In genomic region chr19:31602578-31602977, GRCm38 (mm10) we compare ENCODE assay signal across 22 mouse cellular contexts.
DNase-seq lines count a peak whose midpoint lies in the region; ATAC-seq and TF ChIP-seq lines count a peak whose summit lies in the region.
"Had no signal": no experiment of that assay in that cellular context is flagged by ENCODE, and none has a peak within 500 bp of the region (broad histone marks: within the 10 kb centered on the region; RNA-seq: fewer than 3 reads in every experiment).

No protein-coding gene starts in this region.

- WGBS in kidney, embryonic 14.5 days: 95% methylated on average over 8 of the region's 8 CpGs

- H3K4me1 ChIP-seq in G1E (ENCODE audit: insufficient read depth, low read depth, low read length): peaks cover 11% of the 10 kb centered on the region
- no peaks in the 10 kb centered on the region for H3K4me1 ChIP-seq in kidney, embryonic 14.5 days (ENCODE audit: control insufficient read depth, insufficient read depth, low read length)
- H3K4me1 ChIP-seq: embryonic facial prominence, embryonic 10.5 days; forebrain, embryonic 10.5 days; heart, embryonic 10.5 days; hindbrain, embryonic 13.5 days had no signal

- no peak overlapping the region for H3K9ac ChIP-seq in kidney, embryonic 14.5 days (ENCODE audit: low read depth, low read length)
- H3K9ac ChIP-seq: hindbrain, embryonic 13.5 days had no signal

- ATAC-seq in G1E (ENCODE audit: extremely low read depth, insufficient number of reproducible peaks, low FRiP score, poor library complexity, severe bottlenecking): peak; percentile 68
- ATAC-seq in common myeloid progenitor, adult 5-6 weeks (replicated peaks; ENCODE audit: low read depth, poor library complexity, severe bottlenecking): peak; percentile 97
- peak; percentile 99 for ATAC-seq in megakaryocyte progenitor cell, adult 5-6 weeks (replicated peaks; ENCODE audit: poor library complexity)
- ATAC-seq in kidney, embryonic 14.5 days (ENCODE audit: low FRiP score, low TSS enrichment): no peak
- ATAC-seq: forebrain, embryonic 14.5 days; hindbrain, postnatal 0 days had no signal

- H3K36me3 ChIP-seq in G1E (replicated peaks): no peaks in the 10 kb centered on the region
- H3K36me3 ChIP-seq in kidney, embryonic 14.5 days (ENCODE audit: control insufficient read depth, insufficient read depth, low read length): no peaks in the 10 kb centered on the region
- H3K36me3 ChIP-seq: embryonic facial prominence, embryonic 10.5 days; forebrain, embryonic 10.5 days; heart, embryonic 10.5 days; hindbrain, embryonic 13.5 days had no signal

- H3K4me3 ChIP-seq in G1E (ENCODE audit: low read depth, low read length): no peak overlapping the region
- H3K4me3 ChIP-seq in kidney, embryonic 14.5 days (ENCODE audit: low read length): no peak overlapping the region
- H3K4me3 ChIP-seq: embryonic facial prominence, embryonic 10.5 days; forebrain, embryonic 10.5 days; gastrocnemius, adult 2 months; heart, embryonic 10.5 days; hindbrain, embryonic 13.5 days had no signal

- no peak for TF ChIP-seq CTCF in G1E (IDR thresholded peaks at IDR 0.05; ENCODE audit: low read depth, low read length)

- H3K9me3 ChIP-seq in G1E (replicated peaks): no peaks in the 10 kb centered on the region
- H3K9me3 ChIP-seq in kidney, embryonic 14.5 days (ENCODE audit: control insufficient read depth, low read length): no peaks in the 10 kb centered on the region
- H3K9me3 ChIP-seq: embryonic facial prominence, embryonic 10.5 days; forebrain, embryonic 10.5 days; heart, embryonic 10.5 days; hindbrain, embryonic 13.5 days had no signal

- no peaks in the 10 kb centered on the region for H3K27me3 ChIP-seq in G1E (ENCODE audit: insufficient read depth, low read length)
- H3K27me3 ChIP-seq in kidney, embryonic 14.5 days (ENCODE audit: control insufficient read depth, insufficient read depth, low read length): no peaks in the 10 kb centered on the region
- H3K27me3 ChIP-seq: hindbrain, embryonic 13.5 days had no signal

- no peak overlapping the region for H3K27ac ChIP-seq in kidney, embryonic 14.5 days (ENCODE audit: low read depth, low read length)
- H3K27ac ChIP-seq: embryonic facial prominence, embryonic 10.5 days; forebrain, embryonic 10.5 days; gastrocnemius, adult 2 months; heart, embryonic 10.5 days; hindbrain, embryonic 13.5 days; hindbrain, postnatal 0 days had no signal

- DNase-seq in G1E (ENCODE audit: low spot score): peak; percentile 5
- no peak for DNase-seq in spleen, adult 18-20 months
- DNase-seq in kidney, postnatal 4 days: no peak
- DNase-seq in spleen, postnatal 4 days (ENCODE audit: low spot score in 2 of 2): no peak
- DNase-seq: adrenal gland, postnatal 10 days; cerebellum, adult 11-12 months; cerebellum, adult 9-10 months; cerebellum, postnatal 25 days; gastrocnemius, adult 2 months; gastrocnemius, postnatal 25 days; heart, adult 18-20 months; heart, postnatal 10 days; heart, postnatal 4 days had no signal

- no peak overlapping the region for H3K4me2 ChIP-seq in kidney, embryonic 14.5 days (replicated peaks; ENCODE audit: low read depth, low read length)
- H3K4me2 ChIP-seq: hindbrain, embryonic 13.5 days had no signal
